Mouse (Mus musculus): Measurements from ENCODE around the gene Tctn1.

Tctn1 gene

DNA sequence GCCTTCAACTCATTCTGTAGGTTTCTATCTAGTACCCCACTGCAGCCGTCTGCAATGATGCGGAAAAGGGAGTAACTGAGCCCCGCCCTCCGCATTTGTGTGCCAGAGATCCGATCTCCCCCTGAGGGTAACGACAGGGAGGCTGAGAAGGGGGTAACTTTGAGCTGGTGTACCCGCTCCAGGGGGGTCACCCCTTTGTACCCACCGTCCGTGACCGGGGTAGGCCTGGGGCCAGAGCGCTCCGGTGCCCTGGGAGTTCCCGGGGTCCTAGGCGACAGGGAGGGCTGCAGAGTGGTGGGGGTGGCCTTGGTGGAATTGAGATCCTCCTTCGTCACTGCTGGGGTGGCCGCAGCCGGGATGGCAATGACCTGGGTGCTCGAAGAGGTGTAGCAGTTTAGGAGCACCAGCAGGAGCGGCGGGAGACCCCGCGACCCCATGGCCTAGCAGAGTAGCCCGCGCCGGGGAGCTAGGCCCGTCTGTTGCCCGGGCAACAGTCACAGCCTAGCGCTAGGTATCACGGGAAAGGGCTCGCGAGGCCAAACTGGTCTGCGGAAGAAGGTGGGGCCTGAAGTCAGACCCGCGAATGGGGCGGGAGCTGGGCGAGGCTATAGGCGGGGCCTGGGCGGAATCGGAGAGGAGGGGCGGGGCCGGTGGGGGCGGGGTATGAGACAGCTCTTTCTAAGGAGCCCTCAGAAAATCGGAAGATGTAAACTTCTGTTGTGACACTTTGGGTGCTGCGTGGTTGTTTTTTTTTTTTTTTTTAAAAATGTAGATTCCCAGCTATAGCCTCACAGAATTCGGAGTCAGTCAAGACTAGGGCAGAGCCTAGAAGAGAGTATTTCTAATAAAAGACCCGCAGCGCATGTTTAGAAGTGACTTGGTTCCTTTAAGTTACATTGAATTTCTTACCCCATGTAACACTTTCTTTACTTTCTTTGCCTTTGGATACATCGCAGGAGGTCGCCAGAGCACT is at the start of gene Tctn1:
TSS of gene Tctn1 (minus strand) at position 528 of the 973 bp plus-strand sequence.
- DNase-seq (ENCODE audit: low read depth, low spot score), result peak; percentile 97

DNA sequence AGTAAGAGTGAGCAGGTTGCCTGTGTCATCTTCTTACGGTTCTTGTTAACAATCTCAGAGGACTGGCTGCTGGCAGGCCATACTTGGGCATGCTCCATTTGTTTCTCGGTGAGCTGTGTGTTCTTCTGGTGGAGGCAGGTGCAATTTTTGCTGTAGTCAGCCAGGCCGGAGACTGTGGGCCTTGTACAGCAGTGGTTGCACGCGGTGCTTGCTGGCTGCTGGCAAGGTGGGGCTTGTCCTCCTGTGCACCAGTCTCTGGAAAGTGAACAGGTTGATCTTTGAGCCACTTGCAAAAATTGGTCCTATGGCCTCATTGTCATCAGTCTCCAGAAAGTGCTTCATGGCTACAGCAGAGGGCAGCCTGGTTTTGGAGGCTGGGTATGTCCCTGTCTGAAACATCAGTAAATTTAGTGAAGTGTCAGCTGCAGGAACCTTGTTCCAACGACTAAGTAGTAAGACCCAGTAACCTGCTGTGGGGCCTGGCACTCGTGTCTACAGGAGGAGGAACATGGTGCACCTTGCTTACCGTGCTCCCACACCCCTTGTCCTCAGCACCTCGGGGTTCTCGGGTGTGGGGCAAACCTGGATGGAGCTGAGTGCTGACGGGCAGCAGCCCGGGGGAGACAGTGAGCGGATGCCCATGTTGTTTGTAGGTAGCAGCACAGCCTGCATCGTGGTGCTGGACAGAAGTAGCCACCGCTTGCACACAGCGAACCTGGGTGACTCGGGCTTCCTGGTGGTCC is 48.9 kb upstream of the Tctn1 start:
- DNase-seq (ENCODE audit: low read depth, low spot score), result no peak

DNA sequence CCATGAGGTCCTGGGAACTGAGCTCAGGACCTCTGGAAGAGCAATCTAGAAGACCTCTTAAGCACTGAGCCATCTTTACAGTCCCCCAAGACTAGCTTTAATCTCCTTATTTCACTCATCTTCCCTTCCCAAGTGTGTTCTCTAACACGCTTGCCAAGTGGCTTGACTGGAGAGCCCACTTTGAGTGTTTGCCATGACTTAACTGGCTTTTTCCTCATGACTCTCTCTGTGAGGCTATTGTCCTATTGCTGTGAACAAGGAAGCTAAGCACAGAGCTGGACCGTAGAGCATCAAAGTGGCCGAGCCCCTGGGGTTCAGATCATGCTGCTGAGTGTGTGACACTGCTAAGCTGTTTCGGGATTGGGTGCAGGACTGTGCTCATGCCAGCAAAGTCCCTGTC is 48.1 kb upstream of the Tctn1 start:
- no peak for DNase-seq (ENCODE audit: low read depth, low spot score)

DNA sequence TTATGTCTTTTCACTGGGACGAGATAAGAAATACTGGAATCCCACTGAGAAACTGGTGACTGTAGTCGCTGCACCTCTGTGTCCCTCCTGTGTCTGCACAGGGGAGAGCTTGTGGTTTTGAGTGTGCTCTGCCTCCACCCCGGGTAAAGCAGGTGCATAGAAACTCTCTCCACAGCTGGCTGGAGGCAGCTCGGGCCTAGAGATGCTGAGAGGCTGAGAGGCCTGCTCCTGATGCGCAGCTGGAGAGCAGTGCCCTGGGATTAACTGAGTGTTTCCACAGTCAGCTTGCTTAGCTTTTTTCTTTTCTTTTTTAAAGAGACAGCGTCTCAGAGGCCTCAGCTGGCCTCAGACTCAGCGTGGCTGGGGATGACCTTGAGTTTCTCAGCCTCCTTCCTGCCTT is 47.4 kb upstream of the Tctn1 start:
- DNase-seq (ENCODE audit: low read depth, low spot score), result no peak

DNA sequence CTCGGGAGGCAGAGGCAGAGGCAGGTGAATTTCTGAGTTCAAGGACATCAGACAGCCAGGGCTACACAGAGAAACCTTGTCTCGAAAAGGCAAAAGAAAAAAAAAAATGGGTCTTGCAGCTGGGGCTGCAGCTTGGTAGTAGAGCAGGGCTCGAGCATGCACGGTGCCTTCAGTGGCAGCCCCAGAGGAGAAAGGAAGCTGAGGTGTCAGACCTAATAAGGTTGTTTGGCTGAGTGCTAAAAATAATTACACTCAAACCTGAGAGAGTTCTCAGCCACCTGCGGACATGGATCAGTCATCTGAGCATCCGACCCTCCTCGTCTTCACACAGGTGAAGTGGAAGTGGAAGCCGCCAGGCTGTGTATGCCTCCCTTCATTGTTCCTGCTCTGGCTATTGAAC is 46.4 kb upstream of the Tctn1 start:
- DNase-seq (ENCODE audit: low read depth, low spot score), result no peak

DNA sequence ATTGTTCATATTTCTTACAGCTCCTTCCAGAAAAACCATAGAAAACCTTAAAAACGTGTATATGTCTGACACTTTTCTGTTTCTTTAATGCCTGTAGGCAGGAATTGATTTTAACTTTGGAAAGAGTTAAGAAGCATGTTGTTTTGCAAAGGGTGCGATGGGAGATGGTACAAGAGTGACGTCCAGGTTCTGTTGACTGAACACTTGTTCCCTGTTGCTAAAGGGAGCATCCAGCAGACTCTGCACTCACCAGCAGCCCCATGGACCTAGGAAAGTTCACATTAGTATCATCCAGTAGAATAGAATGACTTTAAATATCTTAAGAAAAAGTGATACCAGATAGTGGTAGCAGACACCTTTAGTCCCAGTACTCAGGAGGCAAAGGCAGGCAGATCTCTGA is 42.3 kb upstream of the Tctn1 start:
- no peak for DNase-seq (ENCODE audit: low read depth, low spot score)

DNA sequence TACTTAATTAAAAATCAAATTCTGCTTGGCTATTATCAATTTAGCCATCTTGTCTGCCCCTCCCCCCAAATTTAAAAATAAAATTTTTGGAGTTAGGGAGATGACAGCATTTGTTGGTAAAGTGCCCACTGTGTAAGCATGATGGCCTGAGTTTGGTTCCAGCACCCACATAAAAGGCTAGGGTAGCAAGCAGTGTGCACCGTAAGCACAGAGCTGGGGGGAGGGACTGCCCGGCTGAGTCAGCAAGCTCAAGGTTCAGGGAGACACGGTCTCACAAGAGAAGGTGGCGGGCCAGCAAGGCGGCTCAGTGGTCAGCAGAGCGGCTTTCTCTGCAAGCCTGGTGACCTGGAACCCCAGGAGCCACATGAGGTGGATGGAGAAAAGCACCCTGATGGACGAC is 41.2 kb upstream of the Tctn1 start:
- no peak for DNase-seq (ENCODE audit: low read depth, low spot score)

DNA sequence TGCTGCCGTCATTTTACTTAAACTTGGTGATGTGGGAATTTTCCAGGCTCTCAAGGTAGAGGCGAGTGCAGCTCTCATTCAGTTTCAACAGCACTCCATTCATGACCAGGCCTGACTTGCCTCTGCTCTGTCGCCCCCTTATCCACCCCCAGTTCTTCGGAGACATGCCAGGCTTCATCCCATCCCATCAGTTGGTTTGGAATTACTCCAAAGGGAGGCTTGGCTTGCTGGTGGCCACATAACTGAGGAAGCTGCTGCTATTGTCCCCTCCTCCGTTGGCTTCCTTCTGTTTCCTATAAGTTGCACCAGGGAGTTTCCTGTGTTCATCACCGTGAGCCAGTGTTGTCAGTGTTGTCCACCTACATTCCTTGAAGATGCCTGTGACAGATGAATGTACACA is 40.3 kb upstream of the Tctn1 start:
- no peak for DNase-seq (ENCODE audit: low read depth, low spot score)

DNA sequence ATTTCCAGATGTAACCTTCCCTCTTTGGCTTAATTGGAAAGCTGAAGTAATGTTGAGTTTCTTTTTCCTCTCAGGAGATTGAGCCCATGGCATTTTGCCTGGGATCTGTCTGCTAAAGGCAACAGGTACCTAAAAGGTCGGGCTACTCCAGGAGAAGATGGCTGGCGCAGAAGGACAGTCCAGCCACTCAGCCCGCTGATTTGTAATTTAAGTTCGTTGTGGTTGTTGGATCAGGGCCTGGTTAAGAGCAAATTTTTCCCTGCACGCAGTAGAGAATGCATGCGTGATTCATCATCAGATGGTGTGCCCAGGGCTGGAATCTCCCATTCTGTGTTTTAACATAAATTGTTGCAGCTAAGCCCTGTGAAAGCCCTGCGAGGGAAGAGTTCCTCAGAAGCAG is 39.7 kb upstream of the Tctn1 start:
- no peak for DNase-seq (ENCODE audit: low read depth, low spot score)

DNA sequence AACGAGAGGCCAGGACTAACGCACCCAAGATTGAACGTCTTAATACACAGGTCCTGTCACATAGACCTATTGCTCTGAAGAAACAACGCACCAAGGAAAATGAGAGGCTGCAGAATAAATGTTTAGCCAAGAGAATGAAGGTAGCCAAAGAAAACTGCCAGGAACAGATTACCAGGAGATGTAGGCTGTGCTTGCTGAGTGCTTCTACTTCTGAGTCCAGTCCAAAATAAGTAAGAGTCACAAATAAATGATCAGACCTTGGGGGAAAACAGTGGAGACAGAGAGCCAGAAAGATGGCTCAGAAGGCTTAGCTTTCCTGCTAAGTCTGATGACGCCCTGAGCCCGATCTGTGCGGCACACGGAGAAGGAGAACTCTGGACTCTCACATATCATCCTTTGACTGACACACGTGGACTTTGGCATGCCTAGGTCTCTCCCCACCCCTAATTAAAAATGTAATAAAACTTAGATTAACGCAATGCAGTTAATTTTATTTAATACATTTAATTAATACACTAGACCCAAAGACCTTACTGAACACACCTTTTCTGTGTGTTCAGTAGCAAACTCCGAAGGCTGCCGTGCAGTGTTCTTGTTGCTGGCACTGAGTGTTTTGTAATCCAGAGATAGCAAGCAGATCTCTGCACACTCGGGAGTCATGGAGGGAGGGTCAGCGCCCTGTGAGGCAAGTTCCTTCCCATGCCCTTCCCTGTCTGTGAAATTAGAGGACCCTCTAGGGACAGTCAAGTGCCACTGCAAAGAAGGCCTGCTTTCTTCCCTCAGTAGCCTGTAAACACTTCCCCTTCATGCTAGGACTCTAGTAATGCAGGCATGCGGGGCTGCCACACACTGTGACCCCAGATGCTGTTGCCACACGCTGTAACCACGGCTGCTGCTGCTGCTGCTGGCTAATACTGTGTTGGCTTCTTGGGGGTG is 38.8 kb upstream of the Tctn1 start:
- no peak for DNase-seq (ENCODE audit: low read depth, low spot score)

DNA sequence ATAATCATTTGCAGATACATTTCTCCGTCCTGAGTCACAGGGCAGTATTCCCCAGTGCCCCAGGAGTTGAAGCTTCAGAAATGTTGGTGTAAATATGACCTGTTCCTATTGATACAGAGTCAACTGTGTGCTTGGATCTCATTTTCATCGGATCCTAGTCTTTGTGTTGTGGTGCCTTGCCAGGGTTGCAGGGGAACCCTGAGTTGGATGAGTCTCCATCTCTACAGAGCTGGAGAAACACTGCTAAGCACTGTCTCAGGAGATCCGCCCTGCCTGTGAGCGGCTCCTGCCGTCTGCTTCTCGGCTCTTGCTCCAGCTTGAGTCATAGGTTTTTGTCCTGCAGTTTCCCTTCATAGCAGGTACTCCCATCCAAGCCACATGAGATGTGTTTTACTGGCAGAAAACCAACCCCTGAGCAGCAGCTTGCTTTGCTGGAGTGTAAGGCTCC is 35.8 kb upstream of the Tctn1 start:
- DNase-seq (ENCODE audit: low read depth, low spot score), result no peak

DNA sequence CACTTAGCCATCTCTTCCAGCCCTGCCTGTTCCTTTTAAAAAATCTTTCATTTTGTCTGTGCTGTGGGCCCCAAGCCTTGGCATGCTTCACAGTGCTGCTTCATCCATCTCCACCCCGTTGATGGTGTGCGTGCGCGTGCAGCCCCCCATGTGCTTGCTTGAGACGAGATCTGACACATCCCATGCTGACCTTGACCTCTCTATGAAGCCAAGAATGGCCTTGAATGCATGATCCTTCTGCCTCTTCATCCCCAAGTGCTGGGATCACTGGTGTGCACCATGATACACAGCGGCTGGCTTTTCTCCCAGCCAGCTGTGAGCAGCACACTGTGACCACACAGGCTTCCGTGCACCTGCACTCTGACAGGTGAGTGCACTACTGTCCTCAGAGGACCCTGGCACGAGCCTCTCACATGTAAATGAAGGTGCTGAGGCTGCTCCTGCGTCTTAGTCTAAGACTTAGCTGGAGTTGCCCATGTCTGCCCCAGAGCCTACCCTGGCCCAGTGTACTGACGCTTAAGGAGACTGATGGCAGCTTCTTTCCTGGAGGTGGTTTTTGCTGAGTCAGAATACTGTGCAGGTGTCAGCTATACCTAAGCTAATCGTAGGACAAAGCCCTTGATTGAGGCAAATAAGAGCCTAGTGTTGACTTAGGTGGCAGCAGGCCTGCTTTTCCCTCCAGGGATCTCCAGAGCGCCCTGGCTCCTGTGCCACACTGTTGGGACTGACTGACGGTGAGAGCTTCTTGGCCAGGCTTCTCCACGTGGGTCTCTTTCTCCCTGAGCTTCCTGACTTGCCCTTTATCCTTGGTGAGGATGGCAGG is 31.1 kb upstream of the Tctn1 start:
- peak; percentile 72 for DNase-seq (ENCODE audit: low read depth, low spot score)

DNA sequence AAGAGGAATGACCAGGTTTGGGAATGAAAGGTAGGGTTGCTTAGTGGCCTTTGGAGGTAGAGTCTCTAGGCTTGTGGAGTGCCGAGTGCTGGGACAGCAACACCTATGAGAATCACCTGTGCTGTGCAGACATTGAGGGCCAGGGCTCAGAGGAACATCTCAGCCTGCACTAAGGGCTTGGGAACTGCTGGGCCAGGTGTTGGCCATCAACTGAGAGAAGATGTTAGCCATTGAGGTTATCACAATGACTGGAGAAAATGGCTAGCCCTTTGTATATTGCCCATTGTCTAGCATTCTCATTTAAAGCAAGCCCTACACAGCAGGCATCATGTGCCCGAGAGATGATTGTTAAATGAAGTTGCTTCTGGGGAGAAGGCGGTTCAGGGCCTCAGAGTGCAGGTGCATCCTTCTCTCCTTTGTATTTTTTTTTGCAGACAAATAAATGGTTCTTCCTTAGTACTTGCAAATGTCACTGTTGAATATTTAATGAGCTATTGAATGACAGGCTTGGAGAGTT is 30.0 kb upstream of the Tctn1 start:
- DNase-seq (ENCODE audit: low read depth, low spot score), result peak; percentile 91

DNA sequence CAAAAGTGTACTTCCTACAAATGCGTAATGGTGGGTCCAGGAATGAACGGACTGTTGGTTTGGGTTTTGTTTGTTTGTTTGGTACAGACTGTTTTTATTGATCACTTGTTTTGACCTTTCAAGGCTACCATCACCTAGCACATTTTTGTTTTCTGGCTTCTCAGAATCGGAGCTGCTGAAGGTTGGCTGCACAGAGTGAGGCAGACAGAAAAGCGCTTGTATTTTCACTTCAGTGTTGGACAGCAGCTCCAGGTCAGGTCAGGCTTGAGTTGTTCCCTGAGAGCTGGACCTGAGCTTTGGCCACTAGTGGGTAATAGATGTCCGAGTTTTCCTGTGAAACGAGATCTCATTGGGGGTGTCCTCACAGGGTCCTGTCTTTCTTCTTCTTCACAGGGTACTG is 28.9 kb upstream of the Tctn1 start:
- DNase-seq (ENCODE audit: low read depth, low spot score), result no peak

DNA sequence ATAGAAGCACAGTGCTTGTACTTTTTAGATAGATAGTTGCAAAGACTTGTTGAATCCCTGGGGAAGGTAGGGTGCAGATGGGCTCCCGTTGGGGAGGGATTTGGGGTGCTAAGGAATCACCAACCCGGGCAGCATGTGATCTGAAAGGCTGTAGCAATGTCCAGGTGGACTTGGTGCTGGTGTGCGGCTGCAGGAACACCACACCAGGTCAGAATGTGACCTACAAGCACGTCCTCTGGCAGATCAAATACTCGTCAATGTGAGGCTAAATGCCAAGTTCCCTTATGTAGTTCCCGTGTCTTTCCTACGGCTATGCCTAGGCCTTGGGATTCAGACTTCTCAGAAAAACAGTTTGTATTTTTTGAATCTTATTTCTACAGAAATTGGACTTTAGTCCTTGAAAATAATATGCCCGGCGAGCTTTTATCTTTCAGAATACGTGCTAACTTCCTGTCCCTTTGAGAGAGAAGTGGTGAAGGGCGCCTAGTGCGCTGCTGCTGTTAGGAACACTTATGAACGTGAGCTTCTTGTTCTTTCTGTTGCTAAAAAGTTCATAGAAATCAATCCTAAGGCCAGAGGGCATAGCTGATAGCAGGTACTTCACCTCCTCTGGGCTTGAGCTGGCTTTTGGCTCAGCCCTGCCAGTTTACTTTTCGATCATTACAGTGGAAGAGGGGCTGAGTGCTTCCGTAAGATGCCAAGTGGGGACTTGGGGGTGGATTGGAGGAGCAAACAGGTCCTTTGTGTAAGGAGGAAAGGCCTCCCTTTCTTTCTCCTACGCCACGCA is 27.5 kb upstream of the Tctn1 start:
- no peak for DNase-seq (ENCODE audit: low read depth, low spot score)

DNA sequence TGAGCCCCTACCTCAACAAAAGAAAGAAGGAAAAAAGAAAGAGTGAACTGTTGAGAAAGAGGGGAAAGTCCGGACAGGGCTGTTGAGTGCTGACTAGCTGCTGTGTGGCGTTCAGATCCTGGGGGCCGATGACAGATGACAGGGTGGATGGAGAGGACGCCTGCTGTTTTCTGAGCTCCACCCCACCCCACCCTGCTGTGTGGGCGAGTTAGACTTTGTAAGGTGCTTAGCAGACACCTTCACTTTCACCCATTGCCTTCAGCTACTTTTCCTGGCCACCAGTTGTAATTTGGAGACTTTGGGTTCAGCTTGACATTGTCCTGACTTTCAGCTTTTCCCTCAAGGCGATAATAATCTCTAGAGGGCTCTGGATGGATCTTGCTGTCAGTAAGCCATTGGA is 26.9 kb upstream of the Tctn1 start:
- DNase-seq (ENCODE audit: low read depth, low spot score), result no peak

DNA sequence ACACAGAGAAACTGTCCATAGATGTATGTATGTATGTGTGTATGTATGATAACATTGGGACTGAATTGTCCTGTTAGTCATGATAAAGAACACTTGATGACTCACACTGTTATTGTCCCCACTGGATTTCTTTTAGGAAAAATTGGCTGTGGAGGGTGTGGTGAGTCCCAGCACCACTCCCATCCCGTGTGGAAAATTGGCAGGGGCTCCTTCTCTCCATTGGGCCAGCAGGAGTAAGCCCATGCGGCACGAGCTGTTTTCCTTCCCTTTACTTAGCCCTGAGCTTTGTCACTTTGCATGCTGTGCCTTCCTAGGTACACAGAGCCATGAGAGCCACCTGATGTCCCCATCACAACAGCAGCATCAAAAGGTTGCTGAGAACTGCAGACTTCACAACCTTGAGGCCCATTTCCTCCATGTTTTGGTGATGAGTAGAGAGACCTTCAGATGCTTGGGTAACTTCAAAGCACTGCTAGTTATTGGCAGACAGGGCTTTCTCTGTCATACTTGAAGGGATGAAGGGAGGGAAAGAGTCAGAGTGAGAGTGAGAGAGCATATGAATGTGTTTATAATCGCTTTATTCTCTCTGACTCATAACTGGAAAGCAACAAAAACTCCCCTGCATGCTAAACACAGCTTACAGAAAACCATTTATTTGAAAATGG is 24.0 kb upstream of the Tctn1 start:
- DNase-seq (ENCODE audit: low read depth, low spot score), result no peak

DNA sequence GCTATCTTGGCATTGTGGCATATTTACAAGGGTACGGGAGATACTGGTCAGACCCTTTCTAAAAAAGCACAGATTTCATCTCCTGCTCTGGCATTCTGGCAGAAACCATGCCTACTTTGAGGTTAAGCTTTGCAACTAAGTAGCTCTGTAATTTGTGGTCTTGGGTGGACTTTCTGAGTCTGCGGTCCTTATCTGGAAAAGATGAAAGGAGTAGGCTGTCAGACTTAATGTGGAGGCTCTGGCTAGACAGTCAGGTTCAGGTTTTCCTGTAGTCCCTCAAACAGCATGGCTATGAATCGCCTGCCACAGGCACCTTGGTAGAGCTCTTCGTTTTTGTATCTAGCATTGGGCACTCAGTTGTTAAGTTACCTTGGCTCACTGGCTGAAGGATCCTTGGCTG is 22.8 kb upstream of the Tctn1 start:
- DNase-seq (ENCODE audit: low read depth, low spot score), result no peak

DNA sequence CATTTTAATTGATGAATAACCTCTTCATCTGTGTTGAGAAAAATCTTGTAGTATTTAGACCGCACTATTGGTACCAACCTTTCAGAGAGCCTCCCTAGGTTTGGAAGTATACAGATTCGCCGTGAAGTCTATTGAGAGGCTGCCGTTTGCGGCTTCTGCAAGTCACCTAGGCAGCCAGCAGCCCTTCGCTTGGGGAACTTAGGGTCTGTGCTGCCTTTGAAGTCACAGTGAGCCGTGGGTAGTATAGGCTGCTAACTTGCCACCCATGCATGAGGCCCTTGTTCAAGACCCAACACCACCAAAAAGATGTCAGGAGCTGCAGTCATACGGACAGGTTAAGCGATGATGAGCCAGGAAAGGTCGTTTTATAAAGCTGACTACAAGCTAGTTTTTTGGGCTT is 21.9 kb upstream of the Tctn1 start:
- DNase-seq (ENCODE audit: low read depth, low spot score), result no peak
